Mouse (Mus musculus) left cerebral cortex, adult 8-10 months (tissue): ENCODE results near the gene Prdm8. TPM values are rescaled to one million over a fixed set of nuclear protein-coding genes. Genes with fewer than 3 reads are reported as not detected.

Experiments
- DNase-seq, 2 experiments: peaks; one replicate each; pipeline ENCODE4 v3.0.0; 2022; ENCODE audit warnings: low spot score in 2 of 2
- total RNA-seq, 4 experiments: library from RNA; stranded (reverse); gene quantifications; 2 replicates each; pipeline ENCODE4 v1.2.4; 2022

Gene Prdm8
- total RNA-seq = 10 to 100 TPM; 18.7 to 25.6 (median 20.5) TPM

DNA sequence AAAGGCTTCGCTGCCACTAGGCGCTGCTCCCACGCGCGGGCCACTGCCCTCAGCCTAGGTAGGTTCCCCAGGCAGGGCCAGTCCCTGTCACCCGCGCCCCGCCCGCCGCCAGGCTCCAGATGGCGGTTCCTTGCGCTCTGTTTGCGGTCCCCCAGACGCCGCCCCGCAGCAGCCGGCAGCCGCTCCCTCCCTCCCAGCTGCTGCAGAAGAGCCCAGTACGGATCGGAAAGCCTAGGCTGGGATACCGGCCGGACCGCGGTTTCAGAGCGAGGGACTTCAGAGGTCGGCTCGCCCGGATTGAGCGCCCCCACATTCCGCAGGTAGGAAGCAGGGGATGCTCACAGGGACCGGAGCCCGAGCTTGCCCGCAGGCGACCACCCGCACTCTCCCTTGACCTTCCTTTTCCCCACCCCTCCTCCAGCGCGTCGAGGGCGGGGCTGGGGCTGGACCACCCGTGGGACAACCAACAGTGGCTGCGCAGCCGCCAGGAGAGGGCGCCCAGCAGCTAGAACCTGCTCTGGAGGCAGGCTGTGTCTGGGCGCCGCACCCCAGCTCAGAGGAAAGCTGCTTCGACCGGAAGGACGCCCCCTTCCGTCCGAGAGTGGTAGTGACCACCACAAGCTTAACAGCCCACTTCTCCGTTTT is at the start of gene Prdm8:
TSS of gene Prdm8 (plus strand) at position 19 of the 645 bp plus-strand sequence.
- peak; percentile 51 to 75 for DNase-seq

DNA sequence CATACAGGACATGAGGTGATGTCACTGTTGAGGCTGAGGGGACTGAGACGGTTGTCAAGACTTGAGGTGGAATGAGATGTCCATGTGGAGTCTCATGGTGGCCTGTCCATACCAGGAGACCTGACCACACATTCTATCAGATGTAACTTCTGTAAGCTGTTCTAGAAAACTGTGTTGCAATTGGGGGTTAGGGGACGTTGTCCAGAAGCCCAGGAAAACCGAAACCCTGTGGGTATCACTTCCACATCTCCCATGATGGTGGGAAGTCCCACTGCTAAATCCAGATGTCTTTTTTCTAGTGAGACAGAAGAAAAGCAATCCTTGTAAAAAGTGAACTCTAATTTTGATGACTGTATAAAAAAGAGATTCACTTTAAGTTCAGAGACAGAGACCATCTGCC is 39.9 kb upstream of the Prdm8 start:
- no peak for DNase-seq

DNA sequence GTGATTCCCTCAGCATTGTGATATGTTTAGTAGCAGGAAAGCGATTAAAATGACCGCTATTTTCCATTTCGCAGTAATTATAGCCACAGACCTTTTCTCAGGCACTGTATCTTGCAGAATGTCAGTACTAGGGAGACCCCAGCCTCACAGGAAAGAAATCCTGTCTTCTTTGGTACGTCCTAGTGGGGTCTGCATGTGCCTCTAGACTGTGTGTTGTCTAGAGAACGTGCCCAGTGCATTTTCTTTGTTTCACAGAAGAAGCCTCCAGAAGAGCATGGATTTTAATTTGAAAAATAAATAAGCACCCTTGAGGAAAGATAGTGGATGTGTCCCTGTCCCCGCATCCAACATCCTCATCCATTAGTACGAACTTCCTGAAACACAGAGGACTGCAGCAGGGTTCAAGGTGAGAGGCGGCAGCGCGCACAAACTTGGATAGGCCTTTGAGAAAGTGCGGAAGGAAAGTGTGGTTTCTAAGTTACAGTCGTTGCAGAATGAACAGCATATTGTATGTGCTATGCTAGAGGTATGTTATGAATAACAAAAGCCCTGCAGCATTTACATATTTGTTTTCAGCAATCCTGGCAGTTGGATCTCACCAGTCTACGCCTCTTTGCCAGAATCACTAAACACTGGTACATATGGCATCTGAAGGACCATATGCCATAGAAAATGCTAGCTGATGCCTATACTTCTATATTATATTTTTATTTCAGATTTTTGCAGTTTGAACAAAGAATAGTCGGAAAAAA is 28.3 kb upstream of the Prdm8 start:
- DNase-seq = peak in 1 of 2 experiments; percentile 23

DNA sequence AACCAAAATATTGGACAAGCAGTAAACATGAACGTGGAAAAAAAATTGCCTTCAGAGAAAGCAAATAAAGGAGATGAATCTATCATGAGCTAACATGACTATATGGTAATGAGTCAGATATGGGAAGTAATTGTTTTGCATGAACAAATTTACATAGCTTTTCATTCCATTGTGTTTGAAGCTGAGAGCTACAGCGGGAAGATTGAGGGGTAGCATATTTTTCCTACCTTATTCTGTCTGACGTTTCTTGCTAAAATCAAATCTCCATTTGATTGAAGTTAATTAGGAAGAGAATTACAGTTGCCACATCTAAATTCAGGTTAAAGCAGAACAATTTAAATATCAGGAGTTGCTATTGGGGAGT is 27.7 kb upstream of the Prdm8 start:
- no peak for DNase-seq

DNA sequence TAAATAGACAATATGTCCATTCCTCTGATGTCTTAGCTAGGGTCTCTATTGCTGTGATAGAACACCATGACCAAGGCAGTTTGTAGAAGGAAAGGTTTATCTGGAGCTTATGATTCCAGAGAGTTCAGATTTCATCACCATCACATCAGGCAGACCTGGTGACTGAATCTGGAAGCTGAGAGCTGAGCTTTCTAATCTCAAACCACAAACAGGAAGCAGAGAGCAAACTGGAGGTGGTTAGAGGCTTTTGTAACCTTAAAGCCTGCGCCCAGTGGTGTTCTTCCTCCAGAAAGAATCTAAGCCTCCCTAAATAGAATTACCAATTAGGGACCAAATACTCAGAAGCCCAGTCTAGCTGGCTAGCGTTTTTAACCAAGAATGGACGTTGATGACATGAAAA is 20.1 kb upstream of the Prdm8 start:
- no peak for DNase-seq

DNA sequence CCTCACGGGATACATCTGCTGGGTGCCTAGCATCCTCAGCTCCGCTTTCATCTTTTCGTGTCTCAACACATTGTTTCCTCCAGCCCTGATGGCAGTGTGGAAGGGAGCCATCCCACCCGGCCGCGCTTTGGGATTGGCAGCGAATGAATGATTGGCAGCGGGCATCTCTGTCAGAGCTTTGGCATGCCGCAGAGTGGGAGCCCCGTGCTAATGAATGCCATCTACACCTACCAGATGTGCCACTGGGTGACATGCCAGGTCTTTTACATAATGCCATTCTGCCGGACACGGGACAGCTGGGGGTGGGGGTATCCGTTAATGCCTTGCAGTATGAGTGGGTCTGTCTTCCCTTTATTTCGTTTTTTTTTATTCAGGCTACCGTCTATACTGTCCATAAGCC is 882 bp upstream of the Prdm8 start:
- no peak for DNase-seq

DNA sequence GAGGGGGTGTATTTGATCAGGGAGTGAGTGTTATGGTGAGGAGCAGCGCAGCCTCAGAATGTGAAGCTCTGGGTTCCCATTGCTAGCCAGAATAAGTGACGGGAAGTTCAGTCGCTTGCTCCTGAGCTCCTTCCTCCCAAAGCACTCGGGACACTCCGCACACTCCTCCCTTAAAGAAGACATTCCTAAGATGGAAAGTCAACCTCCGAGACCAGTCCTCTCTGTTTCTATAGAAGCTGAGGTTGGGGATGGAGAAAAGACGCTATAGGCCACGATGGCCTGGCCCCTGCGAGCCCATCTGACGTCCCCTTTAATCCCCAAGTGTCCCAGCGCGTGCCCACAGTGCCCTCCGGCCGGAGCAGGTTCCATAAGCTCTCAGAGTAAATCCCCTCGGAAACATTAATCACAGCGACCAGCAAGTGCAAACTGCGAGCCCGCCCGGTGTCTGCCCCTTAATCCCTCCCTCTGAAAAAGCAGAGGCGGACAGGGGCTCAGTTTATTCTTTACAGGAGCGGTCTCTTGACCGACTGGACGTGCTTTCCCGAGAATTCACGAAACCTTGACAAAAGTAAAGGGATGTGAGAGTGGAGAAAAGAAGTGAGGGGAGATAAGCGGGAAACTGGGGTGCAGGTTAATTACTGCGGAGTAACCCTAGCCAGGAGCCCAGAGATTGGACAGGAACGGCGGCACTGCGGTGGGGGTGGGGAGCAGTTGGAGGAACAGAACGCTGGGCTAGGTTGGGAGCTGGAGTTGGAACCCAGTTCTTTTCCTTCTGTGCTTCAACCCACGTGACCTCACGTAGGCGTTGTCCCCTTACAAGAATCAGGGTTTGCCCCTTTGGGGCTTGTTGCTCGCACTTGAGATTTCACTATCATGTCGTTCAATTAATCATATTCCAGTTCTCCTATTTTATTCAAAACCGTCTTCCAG is 1.6 kb downstream of the Prdm8 start:
- DNase-seq = no peak

DNA sequence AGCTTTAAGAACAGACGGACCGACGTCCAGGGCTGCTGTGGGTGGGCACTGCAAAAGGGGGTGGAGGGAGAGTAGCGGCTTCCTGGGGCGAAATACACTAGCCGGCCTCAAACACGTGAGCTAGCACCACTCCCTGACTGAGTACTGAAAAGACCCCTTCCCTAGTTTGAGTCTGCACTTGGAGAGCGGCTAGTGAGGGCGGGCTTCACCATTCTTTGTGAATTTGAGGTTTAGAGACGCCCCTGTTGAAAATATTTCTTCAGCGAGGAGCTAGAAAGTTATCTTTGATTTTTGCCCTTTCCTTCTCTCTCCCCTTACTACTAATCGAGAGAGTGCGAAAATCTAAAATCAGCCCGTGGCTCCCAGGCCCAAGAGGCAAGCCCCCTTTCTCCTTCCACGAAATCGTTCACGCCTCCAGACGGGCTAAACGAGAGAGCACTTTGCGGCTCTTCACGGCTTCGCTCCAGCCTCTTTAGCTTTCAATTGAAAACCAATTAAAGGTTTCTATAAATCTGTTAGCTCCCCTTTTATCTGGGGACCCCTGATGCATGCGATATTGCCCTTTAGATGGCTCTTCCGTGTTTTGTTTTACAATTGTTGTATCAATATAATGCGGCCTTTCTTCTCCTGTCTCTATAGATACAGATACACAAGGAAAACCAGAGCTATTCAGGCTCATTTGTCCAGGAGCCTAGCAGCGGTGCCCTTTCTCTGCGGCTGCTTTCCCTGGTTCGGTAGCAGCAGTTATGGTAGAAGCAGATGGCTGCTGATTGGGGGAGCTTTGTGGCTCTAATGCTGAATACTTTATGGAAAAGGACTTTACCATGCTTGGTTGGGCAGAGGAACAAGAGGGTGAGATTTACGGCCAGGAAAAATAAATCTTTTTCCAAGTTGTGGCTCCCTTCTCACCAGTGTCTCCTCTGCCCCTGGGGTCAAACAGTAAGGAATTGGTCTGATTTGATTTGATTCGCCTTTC is 2.7 kb downstream of the Prdm8 start:
- DNase-seq = no peak

DNA sequence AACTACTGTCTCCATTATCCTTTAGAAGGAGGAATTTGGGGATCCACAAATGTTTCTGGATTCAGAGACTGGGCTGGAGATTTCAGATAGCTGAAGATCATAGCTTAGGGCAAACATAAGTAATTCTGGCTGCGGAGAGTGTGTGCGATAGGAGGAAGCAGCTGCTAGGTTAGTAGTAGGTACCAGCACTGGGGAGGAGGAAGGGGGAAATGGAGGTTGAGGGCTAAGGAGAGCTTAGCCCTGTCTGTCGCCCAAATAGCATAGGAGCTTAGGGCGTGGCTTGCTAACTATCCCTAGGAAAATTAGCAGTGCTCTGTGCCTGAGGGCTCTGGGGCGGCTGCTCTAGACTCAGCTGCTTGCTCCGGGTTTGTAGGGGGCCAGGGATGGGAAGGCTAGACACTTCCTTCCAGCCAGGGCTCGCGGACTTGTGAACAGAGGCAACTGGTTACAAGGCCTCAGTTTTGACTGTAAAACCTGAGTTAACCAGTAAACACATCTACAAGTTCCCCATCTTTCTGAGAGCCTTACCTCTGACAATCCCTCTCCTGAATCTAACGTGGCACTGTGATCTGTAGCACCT is 4.7 kb downstream of the Prdm8 start:
- DNase-seq = no peak

DNA sequence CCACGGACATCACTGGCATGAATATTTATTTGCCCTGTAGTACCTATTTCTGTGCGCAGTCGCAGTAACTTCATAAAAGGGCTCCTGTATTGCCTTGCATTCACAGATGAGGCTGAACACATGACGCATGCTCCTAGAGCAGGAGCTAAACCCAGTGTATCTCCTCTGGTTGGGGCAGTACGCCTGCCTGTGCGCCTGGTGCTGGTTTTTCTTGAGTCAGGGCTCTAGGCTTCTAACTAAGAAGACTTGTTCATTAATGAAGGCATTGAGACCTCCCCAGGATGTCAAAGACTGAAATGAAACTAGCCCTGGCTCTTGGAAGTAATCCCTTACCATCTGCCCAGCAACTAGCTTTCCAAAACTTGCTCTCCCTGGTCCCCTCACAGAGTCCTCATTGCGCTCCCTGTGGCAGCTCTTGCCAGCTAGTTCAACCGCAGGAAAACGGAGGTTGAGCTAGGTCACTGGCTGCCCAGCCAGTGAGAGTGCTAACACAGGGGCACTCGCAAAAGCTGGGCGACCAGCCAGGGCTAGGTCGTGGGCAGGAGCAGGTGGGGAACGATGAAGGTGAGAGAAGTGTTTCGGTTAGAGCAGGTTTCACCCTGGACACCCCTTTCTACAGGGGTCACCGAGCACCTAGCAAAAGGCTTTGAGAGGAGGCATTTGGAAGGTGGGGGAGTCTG is 5.6 kb downstream of the Prdm8 start:
- DNase-seq = no peak

DNA sequence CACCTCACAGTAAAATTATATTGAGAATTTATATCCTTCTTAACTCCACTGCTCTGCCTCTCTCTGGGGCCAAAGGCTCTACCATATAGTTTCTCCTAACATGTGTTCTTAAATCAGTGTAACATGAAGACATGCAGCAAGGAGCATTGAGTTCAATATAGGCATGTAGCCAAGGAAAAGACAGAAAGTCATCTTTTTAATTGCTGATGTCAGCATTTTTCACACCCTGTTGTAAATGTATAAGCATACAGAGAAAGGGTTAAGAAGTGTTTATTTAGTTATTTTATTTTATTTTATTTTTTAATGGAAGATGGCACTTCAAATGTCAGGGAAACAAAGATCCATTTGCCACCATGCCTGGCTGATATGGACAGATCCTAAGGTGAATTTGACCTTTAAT is 6.7 kb downstream of the Prdm8 start:
- no peak for DNase-seq

DNA sequence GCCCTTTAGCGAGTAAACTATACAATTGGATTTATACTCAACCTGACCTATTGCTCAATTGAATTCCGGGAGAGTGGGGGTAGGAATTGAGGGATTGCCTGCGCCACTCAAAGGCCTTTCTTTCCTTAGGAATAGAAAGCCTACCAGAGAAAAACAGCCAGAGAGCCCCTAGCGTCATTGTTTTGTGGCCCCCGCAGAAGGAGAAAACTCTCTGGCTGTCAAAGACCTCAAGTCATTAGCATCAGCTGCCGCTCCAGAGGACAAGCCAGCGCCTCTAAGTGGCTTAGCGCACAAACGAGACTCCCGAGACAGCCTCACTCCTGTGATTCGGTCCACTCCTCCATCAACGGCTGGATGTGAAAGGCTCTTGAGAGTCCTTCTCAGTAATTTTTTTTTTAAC is 12.6 kb downstream of the Prdm8 start:
- no peak for DNase-seq

DNA sequence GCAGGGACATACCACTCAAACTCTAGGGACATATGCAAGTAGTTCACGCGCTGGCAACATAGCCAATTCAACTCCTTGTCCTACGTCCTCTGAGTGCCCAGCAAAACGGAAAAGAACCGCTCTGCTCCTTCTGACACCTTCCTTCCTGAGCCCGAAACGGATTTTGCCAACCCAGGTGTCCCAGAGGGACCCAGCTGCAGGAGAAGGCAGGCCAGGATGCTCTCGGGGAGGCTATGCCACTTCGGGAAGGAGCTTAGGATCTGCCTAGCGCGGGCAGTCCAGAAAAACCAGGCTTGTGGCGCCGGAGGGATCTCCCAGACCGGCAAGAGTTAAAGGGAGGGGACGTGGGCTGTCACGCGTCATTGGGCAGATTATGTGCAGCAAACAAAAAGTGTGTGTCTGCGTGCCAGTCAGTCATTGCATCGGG is 13.5 kb downstream of the Prdm8 start:
- DNase-seq = peak in 1 of 2 experiments; percentile 59

DNA sequence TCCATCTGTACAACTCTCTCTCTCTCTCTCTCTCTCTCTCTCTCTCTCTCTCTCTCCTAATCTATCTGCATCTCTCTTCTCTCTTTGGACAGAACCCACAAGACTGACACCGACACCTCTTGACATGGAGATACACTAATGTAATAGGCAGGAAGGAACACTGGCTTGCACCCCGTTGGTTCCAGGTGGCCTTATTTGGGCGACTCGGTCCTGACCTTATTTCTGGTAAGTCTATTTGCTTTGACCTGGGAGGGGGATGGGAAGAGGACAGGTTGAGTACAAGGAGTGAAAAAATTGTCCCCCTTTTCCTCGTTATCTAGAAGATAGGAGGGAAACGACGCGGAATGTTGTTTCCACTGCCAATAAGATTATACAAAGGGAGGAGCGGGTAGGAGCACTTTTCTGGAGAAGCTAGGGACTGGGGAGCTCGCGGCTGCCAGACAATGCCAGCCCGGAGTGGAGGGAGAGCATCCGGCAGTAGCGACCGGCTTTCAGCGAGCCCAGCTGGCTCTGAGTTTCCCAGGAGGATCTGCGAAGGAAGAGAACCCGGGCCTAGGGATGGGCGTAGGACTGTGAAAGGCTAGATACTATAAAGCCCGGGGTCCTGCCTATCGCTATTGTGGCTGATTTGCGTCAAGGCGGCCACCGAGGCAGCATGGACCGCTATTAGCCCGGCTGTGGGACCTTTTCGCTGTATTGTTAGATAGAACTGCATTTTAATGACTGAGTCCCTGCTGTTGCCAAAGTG is 14.1 kb downstream of the Prdm8 start:
- DNase-seq = no peak

DNA sequence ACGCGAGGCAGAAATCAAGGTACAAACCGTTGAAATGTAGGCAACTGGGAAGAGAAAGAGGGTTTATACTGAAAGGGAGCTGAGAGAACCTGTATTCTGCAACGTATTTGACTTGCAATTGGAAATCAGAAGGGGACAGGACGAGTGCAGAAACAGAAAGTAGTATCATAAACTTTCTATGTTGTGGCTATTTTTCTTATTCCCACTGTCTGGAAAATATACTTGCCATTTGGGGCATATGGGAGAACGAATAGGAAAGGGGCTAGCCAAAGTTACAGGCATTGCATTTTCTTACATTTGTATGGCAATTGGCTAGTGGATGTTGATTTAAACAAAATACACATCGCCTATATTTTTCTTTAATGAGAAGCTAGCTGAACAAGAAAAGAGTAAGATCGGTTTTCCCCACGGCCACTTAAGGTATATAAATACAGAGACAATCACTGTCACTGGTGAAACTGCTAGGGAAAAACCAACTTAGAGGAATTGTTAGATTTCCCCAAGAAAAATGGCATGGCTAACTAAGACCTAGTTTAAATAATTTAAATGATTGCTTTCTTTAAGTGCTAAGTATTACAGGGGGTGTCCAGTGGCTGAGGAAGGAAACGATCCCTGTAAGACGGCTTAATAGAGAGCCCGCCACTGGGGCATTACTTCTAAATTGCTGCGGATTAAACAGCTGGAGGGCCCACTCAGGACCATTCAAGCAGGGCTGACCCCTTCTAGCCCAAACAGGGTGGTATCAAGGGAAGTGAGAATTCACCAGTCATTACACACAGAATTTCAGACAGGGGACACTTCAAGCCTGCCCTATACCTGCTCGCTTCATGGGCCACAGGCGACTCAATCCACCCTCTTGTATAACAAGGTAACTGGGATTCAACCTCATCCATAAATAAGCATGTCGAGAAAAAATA is 14.9 kb downstream of the Prdm8 start:
- DNase-seq = no peak

DNA sequence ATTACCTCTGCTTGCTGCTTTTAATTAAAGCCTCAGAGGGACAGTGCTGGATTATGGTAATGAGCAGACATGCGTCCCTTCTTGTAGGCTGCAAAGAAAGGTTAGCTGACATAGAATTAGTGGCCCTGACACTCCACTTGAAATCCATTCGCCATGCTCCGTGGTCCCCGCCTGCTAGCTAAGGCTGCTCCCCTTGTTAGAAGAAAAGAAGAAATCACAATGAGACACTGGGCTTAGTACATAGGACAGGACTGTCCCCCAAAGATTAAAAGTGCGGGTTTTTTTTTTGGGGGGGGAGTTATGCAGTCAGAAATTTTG is 15.6 kb downstream of the Prdm8 start:
- no peak for DNase-seq

DNA sequence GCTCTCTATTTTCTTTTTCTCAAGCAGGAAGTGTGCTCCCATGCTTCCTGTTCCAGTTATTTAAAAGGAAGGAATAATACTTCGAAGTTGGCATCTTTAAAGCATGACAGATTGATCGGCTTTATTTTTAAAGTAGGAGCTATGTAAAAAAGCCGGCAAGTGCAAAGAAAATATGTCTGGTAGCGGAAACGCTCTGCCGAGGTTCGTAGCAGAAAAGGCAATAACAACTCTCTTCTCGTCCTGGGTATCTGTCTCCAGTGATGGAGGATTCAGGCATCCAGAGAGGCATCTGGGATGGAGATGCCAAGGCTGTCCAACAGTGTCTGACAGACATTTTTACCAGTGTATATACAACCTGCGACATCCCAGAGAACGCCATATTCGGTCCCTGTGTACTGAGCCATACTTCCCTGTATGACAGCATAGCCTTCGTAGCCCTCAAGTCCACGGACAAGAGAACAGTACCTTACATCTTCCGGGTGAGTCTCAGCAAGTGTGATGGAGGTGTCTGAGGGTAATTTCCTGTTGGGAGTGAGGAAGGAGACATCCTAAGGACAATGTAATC is 16.1 kb downstream of the Prdm8 start:
- DNase-seq = no peak
